Mouse (Mus musculus): ENCODE measurements at regions not wholly inside any gene's neighbourhood (a gene's known extent, or its start where the extent isn't known, plus 50 kb on each side); places are given as distances from the start of the nearest gene placed in this dataset.

- no peak overlapping the region for H3K27ac ChIP-seq
Measured at GRCm38 (mm10) chr2:95142151-95142550, 704.2 kb upstream of the Api5 start.

GRCm38 (mm10) chr2:95140116-95140515, 702.2 kb upstream of the Api5 start:
- TF ChIP-seq CTCF (conservative IDR thresholded peaks at IDR 0.05) = no peak
- H3K4me3 ChIP-seq = no peak overlapping the region
- H3K27ac ChIP-seq = no peak overlapping the region
- no peak for DNase-seq (ENCODE audit: low spot score in 2 of 2)

More at GRCm38 (mm10) chr2:95142151-95142550, 704.2 kb upstream of the Api5 start:
- H3K4me3 ChIP-seq = no peak overlapping the region
- DNase-seq (ENCODE audit: low spot score in 2 of 2) = no peak
- TF ChIP-seq CTCF (conservative IDR thresholded peaks at IDR 0.05) = no peak

GRCm38 (mm10) chr2:95136636-95137035, 698.7 kb upstream of the Api5 start:
- DNase-seq (ENCODE audit: low spot score in 2 of 2) = peak; percentile 67 to 78
- no peak for TF ChIP-seq CTCF (conservative IDR thresholded peaks at IDR 0.05)
- H3K4me3 ChIP-seq = no peak overlapping the region
- no peak overlapping the region for H3K27ac ChIP-seq

GRCm38 (mm10) chr2:95131181-95131580, 693.2 kb upstream of the Api5 start:
- H3K4me3 ChIP-seq = no peak overlapping the region
- DNase-seq (ENCODE audit: low spot score in 2 of 2) = no peak
- no peak for TF ChIP-seq CTCF (conservative IDR thresholded peaks at IDR 0.05)

GRCm38 (mm10) chr2:95128721-95129120, 690.8 kb upstream of the Api5 start:
- no peak for DNase-seq (ENCODE audit: low spot score in 2 of 2)
- no peak overlapping the region for H3K4me3 ChIP-seq
- TF ChIP-seq CTCF (conservative IDR thresholded peaks at IDR 0.05) = no peak
- H3K27ac ChIP-seq = no peak overlapping the region

More at GRCm38 (mm10) chr2:95131181-95131580, 693.2 kb upstream of the Api5 start:
- H3K27ac ChIP-seq = no peak overlapping the region

GRCm38 (mm10) chr2:95119544-95119943, 681.6 kb upstream of the Api5 start:
- Histone ChIP-seq H3K4me3 (no peak overlapping the region), H3K27ac (no peak overlapping the region)
- DNase-seq (ENCODE audit: low spot score in 2 of 2) = no peak
- TF ChIP-seq CTCF (conservative IDR thresholded peaks at IDR 0.05) = no peak

GRCm38 (mm10) chr2:95097055-95097454, 659.1 kb upstream of the Api5 start:
- TF ChIP-seq CTCF (conservative IDR thresholded peaks at IDR 0.05) = no peak
- DNase-seq (ENCODE audit: low spot score in 2 of 2) = no peak

GRCm38 (mm10) chr2:95054636-95055035, 616.7 kb upstream of the Api5 start:
- no peak for TF ChIP-seq CTCF (conservative IDR thresholded peaks at IDR 0.05)
- no peak for DNase-seq (ENCODE audit: low spot score in 2 of 2)
- Histone ChIP-seq H3K4me3 (no peak overlapping the region), H3K27ac (no peak overlapping the region)

More at GRCm38 (mm10) chr2:95097055-95097454, 659.1 kb upstream of the Api5 start:
- Histone ChIP-seq H3K27ac (no peak overlapping the region), H3K4me3 (no peak overlapping the region)

- no peak overlapping the region for H3K27ac ChIP-seq
- no peak for DNase-seq (ENCODE audit: low spot score in 2 of 2)
- TF ChIP-seq CTCF (conservative IDR thresholded peaks at IDR 0.05) = no peak
- no peak overlapping the region for H3K4me3 ChIP-seq
Measured at GRCm38 (mm10) chr2:95053866-95054265, 615.9 kb upstream of the Api5 start.
